Mouse (Mus musculus): Measurements from ENCODE around the gene Prdx4. TPM values are rescaled to one million over a fixed set of nuclear protein-coding genes. Genes with fewer than 3 reads are reported as not detected.
"Not testable (repeated sequence)": the region's sequence is repeated elsewhere in the genome, so short reads cannot be mapped to it uniquely, and the experiment has no call there.

Gene Prdx4
- polyA plus RNA-seq (2016; fragmentation: Nextera tagmentation; extraction: Ambion mirVana) = 170 and 174 TPM in 2 replicates

- Histone ChIP-seq H3K27ac (no peak within 1 kb of the TSS), H3K27me3 (replicated peaks) (no peaks in the 10 kb centered on the region), H3K4me2 (replicated peaks) (no peak within 1 kb of the TSS), H3K9ac (no peak within 1 kb of the TSS), H3K4me1 (no peaks in the 10 kb centered on the region), H3K9me3 (no peaks in the 10 kb centered on the region), H3K36me3 (no peaks in the 10 kb centered on the region), H3K4me3 (no peak within 1 kb of the TSS)
- ATAC-seq (ENCODE audit: low FRiP score, low read depth) = no peak
Observed at GRCm38 (mm10) chrX:155340654-155341053, at the start of gene Prdx4. Gene Prdx4 (minus strand): TSS chrX:155340754.

DNA sequence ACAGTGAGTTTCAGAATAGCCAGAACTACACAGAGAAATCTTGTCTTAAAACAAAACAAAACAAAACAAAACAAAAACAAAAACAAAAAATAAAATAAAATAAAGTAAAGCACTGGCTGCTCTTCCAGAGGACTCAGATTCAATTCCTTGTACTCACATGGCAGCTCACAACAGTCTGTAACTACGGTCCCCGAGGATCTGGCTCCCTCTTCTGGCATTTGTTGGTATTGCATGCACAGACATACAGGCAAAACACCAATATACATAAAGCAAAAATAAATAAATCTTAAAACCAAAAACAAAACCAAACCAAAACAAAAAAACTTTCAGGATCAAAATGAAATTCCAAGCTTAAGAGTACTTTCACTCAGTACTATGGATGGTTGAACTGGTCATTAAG is 36.0 kb upstream of the Prdx4 start:
- Histone ChIP-seq H3K9ac (no peak overlapping the region), H3K9me3 (no peaks in the 10 kb centered on the region), H3K36me3 (no peaks in the 10 kb centered on the region), H3K4me2 (replicated peaks) (no peak overlapping the region), H3K27me3 (replicated peaks) (no peaks in the 10 kb centered on the region), H3K4me3 (no peak overlapping the region), H3K4me1 (no peaks in the 10 kb centered on the region), H3K27ac (no peak overlapping the region)
- 24% methylated on average over 2 of the region's 2 CpGs for WGBS
- no peak for ATAC-seq (ENCODE audit: low FRiP score, low read depth)

DNA sequence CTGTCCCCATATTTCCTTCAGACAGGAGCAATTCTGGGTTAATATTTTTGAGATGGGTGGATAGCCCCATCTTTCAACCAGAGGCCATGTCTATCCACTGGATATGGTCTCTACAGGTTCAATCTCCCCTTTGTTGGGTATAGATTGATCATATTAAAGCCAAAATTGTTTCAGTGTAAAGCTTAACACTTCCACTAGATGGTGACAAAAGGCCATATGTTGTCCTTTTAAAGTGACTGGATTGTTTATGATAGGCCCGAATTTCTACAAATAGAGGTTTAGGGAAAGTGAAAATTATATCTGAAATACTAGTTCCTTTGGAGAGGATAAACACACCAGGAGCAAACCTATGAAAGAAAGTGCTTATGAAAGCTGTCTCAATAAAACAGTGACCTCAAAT is 34.9 kb upstream of the Prdx4 start:
- H3K4me3 ChIP-seq = no peak overlapping the region
- no peak overlapping the region for H3K4me2 ChIP-seq (replicated peaks)
- no peak overlapping the region for H3K9ac ChIP-seq
- H3K27ac ChIP-seq = no peak overlapping the region
- H3K9me3 ChIP-seq = no peaks in the 10 kb centered on the region
- no peaks in the 10 kb centered on the region for H3K36me3 ChIP-seq
- no peaks in the 10 kb centered on the region for H3K4me1 ChIP-seq
- ATAC-seq (ENCODE audit: low FRiP score, low read depth) = no peak
- WGBS = 61% methylated on average over 1 of the region's 1 CpGs
- H3K27me3 ChIP-seq (replicated peaks) = no peaks in the 10 kb centered on the region

GRCm38 (mm10) chrX:155370110-155370509 is 29.6 kb upstream of the Prdx4 start:
- not testable (repeated sequence) for H3K4me2 ChIP-seq (replicated peaks); H3K27ac ChIP-seq; ATAC-seq (ENCODE audit: low FRiP score, low read depth); H3K4me1 ChIP-seq; H3K36me3 ChIP-seq; H3K9ac ChIP-seq; H3K27me3 ChIP-seq (replicated peaks); H3K4me3 ChIP-seq; H3K9me3 ChIP-seq
- WGBS = 55% methylated on average over 3 of the region's 3 CpGs

- no peak overlapping the region for H3K27ac ChIP-seq
- no peaks in the 10 kb centered on the region for H3K36me3 ChIP-seq
- H3K4me1 ChIP-seq = no peaks in the 10 kb centered on the region
- 59% methylated on average over 2 of the region's 2 CpGs for WGBS
- no peak overlapping the region for H3K4me2 ChIP-seq (replicated peaks)
- H3K4me3 ChIP-seq = no peak overlapping the region
- H3K9ac ChIP-seq = no peak overlapping the region
- no peak for ATAC-seq (ENCODE audit: low FRiP score, low read depth)
- H3K27me3 ChIP-seq (replicated peaks) = no peaks in the 10 kb centered on the region
- H3K9me3 ChIP-seq = no peaks in the 10 kb centered on the region
Observed at GRCm38 (mm10) chrX:155365095-155365494, 24.5 kb upstream of the Prdx4 start.

DNA sequence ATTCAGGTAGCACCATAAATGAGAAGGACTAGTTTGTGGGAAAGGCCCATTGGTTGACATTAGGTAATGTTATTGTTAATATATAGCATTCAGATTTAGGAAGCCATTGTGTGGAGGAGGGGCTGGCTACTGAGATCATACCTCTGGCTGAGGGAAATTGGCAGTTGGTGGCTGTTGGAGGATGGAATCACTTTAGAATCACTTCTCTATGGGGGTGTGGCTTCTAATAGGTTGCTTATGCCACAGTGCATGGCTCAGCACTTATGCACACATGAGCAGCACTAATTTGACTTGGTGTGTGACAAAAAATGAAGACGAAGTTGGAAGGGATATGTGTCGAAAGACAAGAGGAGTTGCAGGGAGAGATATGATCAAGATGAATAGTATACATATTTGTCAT is 5.7 kb upstream of the Prdx4 start:
- 92% methylated on average over 2 of the region's 2 CpGs for WGBS
- no peak overlapping the region for H3K4me3 ChIP-seq
- H3K4me1 ChIP-seq = no peaks in the 10 kb centered on the region
- H3K9ac ChIP-seq = no peak overlapping the region
- no peak overlapping the region for H3K27ac ChIP-seq
- no peak for ATAC-seq (ENCODE audit: low FRiP score, low read depth)
- no peaks in the 10 kb centered on the region for H3K36me3 ChIP-seq
- H3K4me2 ChIP-seq (replicated peaks) = no peak overlapping the region
- H3K9me3 ChIP-seq = no peaks in the 10 kb centered on the region
- no peaks in the 10 kb centered on the region for H3K27me3 ChIP-seq (replicated peaks)

- no peaks in the 10 kb centered on the region for H3K36me3 ChIP-seq
- H3K27me3 ChIP-seq (replicated peaks) = no peaks in the 10 kb centered on the region
- peak overlapping the region; percentile 58 for H3K9ac ChIP-seq
- H3K4me1 ChIP-seq = no peaks in the 10 kb centered on the region
- peak overlapping the region; percentile 52 for H3K4me3 ChIP-seq
- H3K27ac ChIP-seq = no peak overlapping the region
- peak overlapping the region; percentile 59 for H3K4me2 ChIP-seq (replicated peaks)
- ATAC-seq (ENCODE audit: low FRiP score, low read depth) = peak; percentile 98
- WGBS = 15% methylated on average over 46 of the region's 49 CpGs
- H3K9me3 ChIP-seq = no peaks in the 10 kb centered on the region
Observed at GRCm38 (mm10) chrX:155337905-155338721, 2.4 kb downstream of the Prdx4 start.

DNA sequence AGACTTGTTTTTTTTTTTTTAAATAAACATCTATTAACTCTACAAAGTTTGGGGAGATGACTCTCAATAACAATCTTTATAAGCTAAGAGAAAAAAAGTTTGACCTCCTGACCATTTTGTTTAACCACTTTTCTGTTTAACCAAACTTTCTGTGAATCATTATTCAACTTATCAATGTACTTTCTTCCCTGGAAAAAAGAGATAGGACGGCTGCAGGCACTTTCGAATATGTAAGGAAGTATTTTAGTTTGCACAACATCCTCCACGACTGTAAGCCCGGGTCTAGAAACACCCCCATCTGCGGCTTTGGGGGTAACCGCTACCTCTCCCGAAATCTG is 3.0 kb downstream of the Prdx4 start:
- WGBS = 26% methylated on average over 7 of the region's 7 CpGs
- H3K4me3 ChIP-seq = peak overlapping the region; percentile 52
- H3K27ac ChIP-seq = no peak overlapping the region
- no peaks in the 10 kb centered on the region for H3K36me3 ChIP-seq
- H3K9me3 ChIP-seq = no peaks in the 10 kb centered on the region
- no peaks in the 10 kb centered on the region for H3K27me3 ChIP-seq (replicated peaks)
- ATAC-seq (ENCODE audit: low FRiP score, low read depth) = no peak
- no peaks in the 10 kb centered on the region for H3K4me1 ChIP-seq
- peak overlapping the region; percentile 58 for H3K9ac ChIP-seq
- H3K4me2 ChIP-seq (replicated peaks) = peak overlapping the region; percentile 59

GRCm38 (mm10) chrX:155318005-155318404 is 22.5 kb downstream of the Prdx4 start:
- no peak overlapping the region for H3K27ac ChIP-seq
- no peaks in the 10 kb centered on the region for H3K9me3 ChIP-seq
- no peak overlapping the region for H3K4me2 ChIP-seq (replicated peaks)
- 39% methylated on average over 4 of the region's 4 CpGs for WGBS
- no peaks in the 10 kb centered on the region for H3K36me3 ChIP-seq
- no peak overlapping the region for H3K9ac ChIP-seq
- no peaks in the 10 kb centered on the region for H3K4me1 ChIP-seq
- no peaks in the 10 kb centered on the region for H3K27me3 ChIP-seq (replicated peaks)
- ATAC-seq (ENCODE audit: low FRiP score, low read depth) = no peak
- no peak overlapping the region for H3K4me3 ChIP-seq

- H3K9me3 ChIP-seq = no peaks in the 10 kb centered on the region
- H3K27ac ChIP-seq = no peak overlapping the region
- no peak for ATAC-seq (ENCODE audit: low FRiP score, low read depth)
- no peak overlapping the region for H3K9ac ChIP-seq
- WGBS = 95% methylated on average over 2 of the region's 2 CpGs
- no peaks in the 10 kb centered on the region for H3K36me3 ChIP-seq
- no peaks in the 10 kb centered on the region for H3K27me3 ChIP-seq (replicated peaks)
- H3K4me3 ChIP-seq = no peak overlapping the region
- H3K4me1 ChIP-seq = no peaks in the 10 kb centered on the region
- no peak overlapping the region for H3K4me2 ChIP-seq (replicated peaks)
Observed at GRCm38 (mm10) chrX:155306390-155306789, 34.2 kb downstream of the Prdx4 start.

DNA sequence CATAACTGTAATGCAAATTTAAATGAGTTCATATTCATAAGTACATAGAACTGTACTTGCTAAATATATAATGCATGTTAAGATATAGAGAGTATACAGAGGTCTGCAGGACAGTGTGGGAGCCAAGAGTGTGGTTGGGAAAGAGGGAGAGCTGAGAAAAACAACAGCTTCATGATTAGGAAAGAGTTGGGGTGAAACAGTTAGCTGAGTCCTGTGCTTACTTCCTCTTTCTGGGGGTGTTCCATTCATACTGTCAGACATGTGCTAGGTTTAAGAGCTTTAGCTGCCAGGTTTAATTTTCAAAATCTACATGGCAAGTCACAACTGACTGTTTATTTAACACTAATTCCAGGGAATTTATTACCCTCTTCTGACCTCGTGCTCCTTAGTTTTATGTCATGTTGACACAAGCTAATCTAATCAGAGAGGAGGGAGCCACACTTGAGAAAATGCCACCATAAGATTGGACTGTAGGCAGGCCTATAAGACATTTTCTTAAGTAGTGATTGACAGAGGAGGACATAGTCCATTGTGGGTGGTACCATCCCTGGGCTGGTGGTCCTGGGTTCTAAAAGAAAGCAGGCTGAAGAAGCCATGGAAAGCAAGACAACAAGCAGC is 60.0 kb downstream of the Prdx4 start:
- Histone ChIP-seq H3K4me1 (no peaks in the 10 kb centered on the region), H3K9me3 (no peaks in the 10 kb centered on the region), H3K27ac (no peak overlapping the region), H3K9ac (no peak overlapping the region), H3K27me3 (replicated peaks) (no peaks in the 10 kb centered on the region), H3K4me3 (no peak overlapping the region), H3K36me3 (no peaks in the 10 kb centered on the region), H3K4me2 (replicated peaks) (no peak overlapping the region)
- no peak for ATAC-seq (ENCODE audit: low FRiP score, low read depth)
- WGBS = 44% methylated on average over 1 of the region's 1 CpGs

DNA sequence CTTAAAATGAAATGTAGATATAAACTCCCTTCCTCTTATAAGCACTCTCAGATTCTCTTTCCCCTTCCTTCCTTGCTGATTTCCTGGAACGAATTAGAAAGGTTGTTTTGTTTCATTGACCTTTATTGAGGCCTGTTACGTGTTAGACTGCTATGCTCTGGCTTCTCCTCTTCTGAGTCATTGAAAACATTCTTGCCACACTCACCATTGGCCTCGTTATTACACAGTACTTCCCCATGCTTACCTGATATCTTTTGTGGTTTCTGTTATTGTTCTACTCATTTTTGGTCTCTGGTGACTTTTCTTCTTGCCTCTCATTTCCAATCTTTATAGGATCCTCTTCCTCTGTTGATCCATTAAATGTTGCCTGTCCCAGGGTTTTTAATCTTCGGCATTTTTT is 62.1 kb downstream of the Prdx4 start:
- H3K4me1 ChIP-seq = no peaks in the 10 kb centered on the region
- no peak overlapping the region for H3K27ac ChIP-seq
- ATAC-seq (ENCODE audit: low FRiP score, low read depth) = no peak
- H3K9ac ChIP-seq = no peak overlapping the region
- no peaks in the 10 kb centered on the region for H3K27me3 ChIP-seq (replicated peaks)
- no peak overlapping the region for H3K4me2 ChIP-seq (replicated peaks)
- no peak overlapping the region for H3K4me3 ChIP-seq
- H3K9me3 ChIP-seq = no peaks in the 10 kb centered on the region
- H3K36me3 ChIP-seq = no peaks in the 10 kb centered on the region
- WGBS = 81% methylated on average over 4 of the region's 4 CpGs
